Mouse (Mus musculus) intestine, embryonic 15.5 days (tissue): Measurements from ENCODE around the gene Rgs5. TPM values are rescaled to one million over a fixed set of nuclear protein-coding genes. Genes with fewer than 3 reads are reported as not detected.

Source experiments
- ATAC-seq: fragments of 200-750 bp; cut with Nextera tagmentation; 2 replicates; pipeline ENCODE4 v1.8.0; 2017; ENCODE audit warnings: moderate TSS enrichment, moderate library complexity
- H3K27ac ChIP-seq: fragments of 300-500 bp; sonication (generic); 2 replicates; pipeline ENCODE4 v1.5.1; 2015; ENCODE audit warnings: mild to moderate bottlenecking, inconsistent platforms
- H3K27me3 ChIP-seq: fragments of 300-500 bp; sonication (generic); replicated peaks from 2 replicates; pipeline ENCODE4 v1.6.1; 2015; ENCODE audit warnings: inconsistent platforms
- H3K36me3 ChIP-seq: fragments of 300-500 bp; sonication (generic); 2 replicates; pipeline ENCODE4 v1.6.1; 2015; ENCODE audit warnings: inconsistent platforms
- H3K4me1 ChIP-seq: fragments of 300-500 bp; sonication (generic); replicated peaks from 2 replicates; pipeline ENCODE4 v1.6.1; 2015; ENCODE audit warnings: inconsistent platforms
- H3K4me2 ChIP-seq: fragments of 300-500 bp; sonication (generic); replicated peaks from 2 replicates; pipeline ENCODE4 v1.6.1; 2015; ENCODE audit warnings: mild to moderate bottlenecking, inconsistent platforms
- H3K4me3 ChIP-seq: fragments of 300-500 bp; sonication (generic); replicated peaks from 2 replicates; pipeline ENCODE4 v1.5.1; 2015; ENCODE audit warnings: inconsistent platforms
- H3K9ac ChIP-seq: fragments of 300-500 bp; sonication (generic); 2 replicates; pipeline ENCODE4 v1.6.1; 2015; ENCODE audit warnings: inconsistent platforms
- H3K9me3 ChIP-seq: fragments of 300-500 bp; sonication (generic); 2 replicates; pipeline ENCODE4 v1.6.1; 2016; ENCODE audit warnings: inconsistent platforms
- WGBS: fragments of 180-500 bp; shearing (Covaris S2); methylation state at CpG from one replicate; pipeline ENCODE4 v1.1.7; 2015; 5-methylcytosine and 5-hydroxymethylcytosine counted together
- polyA plus RNA-seq: library from polyadenylated mRNA; unstranded; fragments of >200 nt; fragmentation: Nextera tagmentation; extraction: Ambion mirVana; gene quantifications from 2 replicates; pipeline ENCODE4 v1.2.1, GENCODE M21; 2015

The Rgs5 gene
- polyA plus RNA-seq, 1 experiment from 2014 or later: 12.6 TPM

GRCm38 (mm10) chr1:169680455-169681208 lies 25.3 kb downstream of the Rgs5 start:
- Histone ChIP-seq H3K27ac (no peak overlapping the region), H3K4me3 (no peak overlapping the region), H3K4me1 (no peaks in the 10 kb centered on the region), H3K27me3 (no peaks in the 10 kb centered on the region), H3K36me3 (no peaks in the 10 kb centered on the region), H3K9me3 (no peaks in the 10 kb centered on the region), H3K9ac (no peak overlapping the region), H3K4me2 (no peak overlapping the region)
- no peak for ATAC-seq
- WGBS: 74% methylated on average over 9 of the region's 9 CpGs

- H3K36me3 ChIP-seq: no peaks in the 10 kb centered on the region
- H3K4me3 ChIP-seq: no peak overlapping the region
- H3K9me3 ChIP-seq: no peaks in the 10 kb centered on the region
- no peak for ATAC-seq
- no peaks in the 10 kb centered on the region for H3K27me3 ChIP-seq
- H3K4me2 ChIP-seq: no peak overlapping the region
- H3K27ac ChIP-seq: no peak overlapping the region
- no peak overlapping the region for H3K9ac ChIP-seq
- no peaks in the 10 kb centered on the region for H3K4me1 ChIP-seq
- WGBS: 83% methylated on average over 7 of the region's 7 CpGs
Observed at GRCm38 (mm10) chr1:169682775-169683497, 27.6 kb downstream of the Rgs5 start.

- ATAC-seq: no peak
- H3K4me2 ChIP-seq: no peak overlapping the region
- 59% methylated on average over 5 of the region's 5 CpGs for WGBS
Observed at GRCm38 (mm10) chr1:169685257-169685656, 30.0 kb downstream of the Rgs5 start.

DNA sequence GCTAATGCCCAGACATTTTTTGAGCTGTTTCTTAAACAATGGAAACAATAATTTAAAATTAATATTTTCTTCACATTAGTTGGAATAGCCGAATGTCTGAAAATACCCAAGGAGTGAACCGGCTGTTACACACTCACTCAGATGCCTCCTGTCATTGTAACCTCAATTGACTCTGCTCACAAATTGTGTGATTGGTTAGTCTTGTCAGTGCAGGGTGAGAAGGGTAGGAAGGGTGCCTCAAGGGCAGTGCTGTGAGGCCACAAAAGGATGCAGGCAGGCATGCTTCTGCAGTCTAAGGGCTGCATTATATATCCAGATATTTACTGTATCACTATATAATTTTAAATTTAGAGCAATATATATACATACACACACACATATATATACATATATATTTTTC lies 37.7 kb downstream of the Rgs5 start:
- Histone ChIP-seq H3K4me1 (no peaks in the 10 kb centered on the region), H3K36me3 (no peaks in the 10 kb centered on the region), H3K27ac (no peak overlapping the region), H3K4me2 (no peak overlapping the region), H3K9me3 (no peaks in the 10 kb centered on the region), H3K9ac (no peak overlapping the region), H3K4me3 (no peak overlapping the region), H3K27me3 (no peaks in the 10 kb centered on the region)
- ATAC-seq: no peak
- WGBS: 88% methylated on average over 2 of the region's 2 CpGs

More at GRCm38 (mm10) chr1:169685257-169685656, 30.0 kb downstream of the Rgs5 start:
- H3K4me3 ChIP-seq: no peak overlapping the region
- no peak overlapping the region for H3K9ac ChIP-seq
- no peaks in the 10 kb centered on the region for H3K9me3 ChIP-seq
- H3K4me1 ChIP-seq: no peaks in the 10 kb centered on the region
- no peak overlapping the region for H3K27ac ChIP-seq
- no peaks in the 10 kb centered on the region for H3K27me3 ChIP-seq
- H3K36me3 ChIP-seq: no peaks in the 10 kb centered on the region

GRCm38 (mm10) chr1:169693537-169693936 lies 38.2 kb downstream of the Rgs5 start:
- H3K4me2 ChIP-seq: no peak overlapping the region
- no peaks in the 10 kb centered on the region for H3K27me3 ChIP-seq
- no peak overlapping the region for H3K4me3 ChIP-seq
- H3K36me3 ChIP-seq: no peaks in the 10 kb centered on the region
- H3K27ac ChIP-seq: no peak overlapping the region
- no peaks in the 10 kb centered on the region for H3K4me1 ChIP-seq
- no peak overlapping the region for H3K9ac ChIP-seq
- H3K9me3 ChIP-seq: no peaks in the 10 kb centered on the region
- ATAC-seq: no peak
- WGBS: 49% methylated on average over 3 of the region's 3 CpGs

DNA sequence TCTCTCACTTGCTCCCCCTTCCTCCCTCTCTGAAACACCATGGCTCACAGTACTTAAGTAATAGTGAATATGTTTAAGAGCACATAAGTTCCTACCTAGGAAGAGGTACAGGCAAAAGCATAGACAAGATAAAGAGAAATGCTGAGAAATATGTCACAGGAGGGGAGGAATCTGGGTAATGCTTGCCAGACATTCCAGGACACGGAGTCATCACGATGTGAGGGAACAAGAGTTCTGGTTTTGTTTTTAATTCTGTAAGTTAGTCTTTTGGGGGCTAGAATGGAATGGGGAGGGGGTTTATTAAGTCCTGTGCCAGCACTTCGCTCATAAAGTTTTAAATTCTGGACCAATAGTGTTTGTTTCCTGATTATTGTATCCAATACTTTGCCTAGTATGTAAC lies 40.1 kb downstream of the Rgs5 start:
- ATAC-seq: no peak
- Histone ChIP-seq H3K4me2 (no peak overlapping the region), H3K4me1 (no peaks in the 10 kb centered on the region), H3K9me3 (no peaks in the 10 kb centered on the region), H3K27me3 (no peaks in the 10 kb centered on the region), H3K4me3 (no peak overlapping the region), H3K27ac (no peak overlapping the region), H3K36me3 (no peaks in the 10 kb centered on the region), H3K9ac (no peak overlapping the region)
- 56% methylated on average over 3 of the region's 3 CpGs for WGBS

DNA sequence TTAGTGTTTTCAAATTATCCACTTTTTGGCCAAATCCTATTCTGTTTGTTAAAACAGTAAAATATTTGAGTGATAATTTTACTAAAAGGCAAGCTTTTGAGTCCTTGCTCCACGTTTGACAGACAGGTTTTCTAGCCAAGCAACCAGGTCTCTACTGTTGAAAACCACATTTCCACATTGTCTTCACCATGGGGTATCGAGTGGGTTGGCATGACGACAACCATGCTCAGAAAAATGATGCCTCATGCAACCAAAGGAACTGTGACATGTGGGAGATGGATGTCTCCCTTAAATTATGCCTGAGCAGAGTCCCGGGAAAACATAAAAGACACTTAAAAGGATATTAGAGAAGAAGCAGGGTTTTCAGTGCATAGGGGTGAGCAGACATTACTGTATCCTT lies 41.9 kb downstream of the Rgs5 start:
- no peak overlapping the region for H3K9ac ChIP-seq
- H3K27ac ChIP-seq: no peak overlapping the region
- H3K4me3 ChIP-seq: no peak overlapping the region
- no peaks in the 10 kb centered on the region for H3K27me3 ChIP-seq
- no peaks in the 10 kb centered on the region for H3K4me1 ChIP-seq
- H3K4me2 ChIP-seq: no peak overlapping the region
- 76% methylated on average over 4 of the region's 4 CpGs for WGBS
- no peaks in the 10 kb centered on the region for H3K9me3 ChIP-seq
- no peaks in the 10 kb centered on the region for H3K36me3 ChIP-seq
- ATAC-seq: no peak

GRCm38 (mm10) chr1:169699184-169699583 lies 43.9 kb downstream of the Rgs5 start:
- H3K4me2 ChIP-seq: no peak overlapping the region
- WGBS: 93% methylated on average over 2 of the region's 2 CpGs
- ATAC-seq: no peak
- H3K4me3 ChIP-seq: no peak overlapping the region
- H3K36me3 ChIP-seq: no peaks in the 10 kb centered on the region
- H3K4me1 ChIP-seq: no peaks in the 10 kb centered on the region
- no peak overlapping the region for H3K27ac ChIP-seq
- no peak overlapping the region for H3K9ac ChIP-seq
- no peaks in the 10 kb centered on the region for H3K9me3 ChIP-seq
- H3K27me3 ChIP-seq: no peaks in the 10 kb centered on the region

DNA sequence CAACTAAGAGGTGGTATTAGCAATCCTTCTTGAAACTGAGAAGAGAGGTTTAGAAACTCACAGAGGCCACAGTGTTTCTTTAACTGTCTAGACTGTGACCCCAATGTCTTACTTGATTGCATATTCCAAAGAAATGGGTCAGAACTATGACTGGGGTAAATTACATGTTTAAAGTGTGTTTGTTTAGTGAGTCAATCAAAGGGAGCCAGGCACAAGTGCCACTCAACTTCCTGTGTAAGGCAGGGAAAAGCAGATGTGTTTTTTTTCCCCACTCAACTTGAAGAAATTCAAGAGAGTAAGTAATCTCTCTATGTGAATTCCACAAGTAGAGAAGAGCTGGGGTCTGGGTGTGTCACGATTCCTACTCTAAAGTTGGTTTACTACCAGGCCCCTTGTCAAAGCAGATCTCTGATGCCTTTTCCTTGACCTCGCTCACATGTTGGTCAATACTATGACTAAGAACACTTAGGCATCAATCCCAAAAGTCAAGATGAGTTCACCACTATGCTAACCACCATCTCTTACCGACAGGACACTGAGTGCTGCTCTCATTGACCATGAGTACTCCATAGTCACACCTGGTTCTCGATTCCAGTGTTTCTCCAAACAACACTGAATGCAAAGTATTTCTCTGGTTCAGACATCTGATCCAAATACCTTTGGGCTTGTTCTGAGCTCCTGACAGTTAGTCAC lies 49.2 kb downstream of the Rgs5 start:
- ATAC-seq: no peak
- Histone ChIP-seq H3K27me3 (no peaks in the 10 kb centered on the region), H3K27ac (no peak overlapping the region), H3K9ac (no peak overlapping the region), H3K9me3 (no peaks in the 10 kb centered on the region), H3K36me3 (no peaks in the 10 kb centered on the region), H3K4me2 (no peak overlapping the region), H3K4me3 (no peak overlapping the region), H3K4me1 (no peaks in the 10 kb centered on the region)
- WGBS: 88% methylated on average over 4 of the region's 4 CpGs

GRCm38 (mm10) chr1:169721836-169722235 lies 66.5 kb downstream of the Rgs5 start:
- 86% methylated on average over 2 of the region's 2 CpGs for whole genome bisulfite sequencing
- no peaks in the 10 kb centered on the region for H3K36me3 ChIP-seq
- no peak overlapping the region for H3K4me3 ChIP-seq
- H3K9me3 ChIP-seq: no peaks in the 10 kb centered on the region
- no peak for ATAC-seq
- no peak overlapping the region for H3K4me2 ChIP-seq
- no peak overlapping the region for H3K9ac ChIP-seq
- H3K27me3 ChIP-seq: no peaks in the 10 kb centered on the region
- H3K4me1 ChIP-seq: no peaks in the 10 kb centered on the region
- H3K27ac ChIP-seq: no peak overlapping the region

- Histone ChIP-seq H3K27ac (no peak overlapping the region), H3K4me1 (no peaks in the 10 kb centered on the region), H3K36me3 (no peaks in the 10 kb centered on the region), H3K4me2 (no peak overlapping the region), H3K9me3 (no peaks in the 10 kb centered on the region), H3K4me3 (no peak overlapping the region), H3K27me3 (no peaks in the 10 kb centered on the region), H3K9ac (no peak overlapping the region)
- WGBS: 63% methylated on average over 3 of the region's 3 CpGs
- ATAC-seq: no peak
Observed at GRCm38 (mm10) chr1:169726319-169726718, 71.0 kb downstream of the Rgs5 start.

DNA sequence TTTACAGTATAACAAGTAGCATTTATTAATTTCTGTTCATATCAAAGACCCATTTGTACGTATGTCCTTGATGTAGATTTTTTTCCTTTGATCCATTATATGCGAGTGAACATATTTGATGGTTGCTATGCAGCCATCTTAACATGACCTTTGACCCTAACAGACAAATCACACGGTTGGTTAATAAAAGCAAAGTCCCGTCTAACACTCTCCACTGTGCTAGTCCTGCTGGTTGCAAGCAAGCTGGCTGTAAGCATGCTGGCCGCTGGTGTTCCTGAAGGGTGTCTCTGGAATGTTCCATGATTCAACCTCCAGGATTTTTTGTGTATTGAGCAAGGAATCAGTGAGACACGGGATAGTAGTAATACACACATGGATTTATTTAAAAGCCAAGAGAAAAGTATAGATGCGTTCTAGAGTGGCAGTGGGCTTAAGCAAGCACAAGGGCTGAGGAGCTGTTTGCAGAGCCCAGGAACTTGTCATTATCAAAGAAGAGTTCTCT lies 75.3 kb downstream of the Rgs5 start:
- no peak overlapping the region for H3K27ac ChIP-seq
- H3K4me2 ChIP-seq: no peak overlapping the region
- no peak overlapping the region for H3K9ac ChIP-seq
- no peaks in the 10 kb centered on the region for H3K27me3 ChIP-seq
- no peak overlapping the region for H3K4me3 ChIP-seq
- H3K4me1 ChIP-seq: no peaks in the 10 kb centered on the region
- no peak for ATAC-seq
- 66% methylated on average over 7 of the region's 7 CpGs for WGBS
- no peaks in the 10 kb centered on the region for H3K9me3 ChIP-seq
- H3K36me3 ChIP-seq: no peaks in the 10 kb centered on the region
